Mouse (Mus musculus): ENCODE results near the gene Gramd1b.

Gramd1b gene

DNA sequence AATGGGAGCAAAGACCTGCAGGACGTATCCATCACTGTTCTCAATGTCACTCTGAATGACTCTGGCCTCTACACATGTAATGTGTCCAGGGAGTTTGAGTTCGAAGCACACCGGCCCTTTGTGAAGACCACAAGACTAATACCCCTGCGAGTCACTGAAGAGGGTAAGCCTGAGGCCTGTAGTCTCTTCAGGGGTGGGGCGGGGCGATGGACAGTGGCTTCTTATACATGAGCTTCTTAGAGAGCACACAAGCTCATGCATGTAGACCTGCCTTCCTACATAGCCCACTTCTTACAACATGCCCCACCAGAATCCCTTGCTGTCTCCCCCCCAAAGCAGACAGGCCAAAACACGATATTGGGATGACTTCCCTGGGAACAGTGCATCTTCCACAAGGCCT, 251.7 kb downstream of the Gramd1b start:
- no peak for DNase-seq (ENCODE audit: inconsistent age in 2 of 2, low spot score in 1 of 2)

DNA sequence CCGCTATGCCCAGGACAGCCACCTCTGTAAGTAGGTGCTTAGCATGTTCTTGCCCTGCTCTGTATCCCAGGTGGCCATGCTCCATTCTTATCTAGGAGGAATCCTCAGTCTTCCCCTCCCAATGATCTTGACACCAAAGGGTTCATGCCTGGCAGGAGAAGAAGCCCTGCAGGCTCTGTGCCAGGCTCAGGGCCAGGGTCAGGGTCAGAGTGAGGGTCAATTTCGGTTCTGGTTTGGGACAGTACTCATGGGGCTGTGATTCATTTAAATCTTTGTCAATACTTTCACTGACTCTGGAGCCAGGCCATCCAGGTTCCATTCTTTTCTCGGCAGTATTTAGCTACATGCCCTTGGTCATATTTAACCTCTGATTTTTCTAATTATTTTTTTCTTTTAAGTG, 253.5 kb downstream of the Gramd1b start:
- peak; percentile 35 to 85 for DNase-seq (ENCODE audit: inconsistent age in 2 of 2, low spot score in 1 of 2)

DNA sequence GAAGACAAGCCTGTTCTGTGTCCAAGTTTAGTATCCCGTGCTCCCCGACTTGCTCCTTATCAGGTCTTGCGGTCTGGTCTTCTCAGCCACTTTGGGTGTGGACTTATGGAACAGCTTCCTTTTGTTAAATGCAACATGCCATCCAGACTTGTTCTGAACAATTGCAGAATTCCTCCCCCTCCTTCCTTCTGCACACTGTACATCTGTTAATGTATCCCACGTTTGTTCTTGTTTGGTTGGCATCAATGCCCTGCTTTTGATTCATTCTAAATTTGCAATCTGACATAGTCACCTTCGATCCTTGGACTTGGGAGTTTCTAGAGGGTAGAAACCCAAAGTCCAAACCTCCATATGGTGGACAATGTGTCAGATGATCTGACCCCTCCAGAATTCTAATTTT, 255.3 kb downstream of the Gramd1b start:
- DNase-seq (ENCODE audit: inconsistent age in 2 of 2, low spot score in 1 of 2) = peak in 1 of 2 experiments; percentile 22

- peak in 1 of 2 experiments; percentile 15 for DNase-seq (ENCODE audit: inconsistent age in 2 of 2, low spot score in 1 of 2)
Observed at GRCm38 (mm10) chr9:40272822-40273221, 258.4 kb downstream of the Gramd1b start.

DNA sequence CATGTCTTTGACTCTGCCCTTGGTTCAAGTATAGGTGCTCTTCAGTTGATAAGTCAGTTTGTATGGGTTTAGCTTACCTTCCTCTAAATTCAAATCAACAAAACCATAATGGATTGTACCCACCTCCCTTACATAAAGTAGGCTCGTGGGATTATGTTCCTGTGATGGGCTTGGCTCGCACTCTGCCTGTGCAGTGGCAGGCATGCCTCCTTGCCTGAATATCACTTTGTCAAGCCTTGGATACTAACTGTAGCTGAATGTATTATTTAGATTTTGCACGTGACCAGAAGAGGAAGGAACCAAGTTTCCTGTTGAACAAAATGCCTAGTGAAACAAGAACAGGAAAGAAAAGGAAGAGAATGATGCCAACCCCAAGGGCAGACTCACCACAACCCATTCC, 260.1 kb downstream of the Gramd1b start:
- DNase-seq (ENCODE audit: inconsistent age in 2 of 2, low spot score in 1 of 2) = no peak

DNA sequence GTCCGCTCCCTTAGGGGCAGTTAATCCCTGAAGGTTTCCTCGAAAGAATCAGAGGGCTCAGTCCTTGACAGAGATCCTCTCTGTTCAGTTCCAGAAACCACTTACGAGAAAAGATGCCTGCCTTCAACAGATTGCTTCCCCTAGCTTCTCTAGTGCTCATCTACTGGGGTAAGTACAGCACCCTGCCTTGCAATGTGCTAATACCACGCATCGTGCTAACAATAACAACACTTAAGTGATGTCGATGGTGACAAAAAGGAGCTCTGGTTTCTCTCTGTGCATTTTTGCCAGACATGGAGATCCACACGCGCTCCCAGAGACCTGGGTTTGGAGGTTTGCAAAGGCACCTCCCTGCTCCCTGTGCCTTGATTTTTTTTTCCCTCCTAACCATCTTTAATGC, 261.3 kb downstream of the Gramd1b start:
- no peak for DNase-seq (ENCODE audit: inconsistent age in 2 of 2, low spot score in 1 of 2)

DNA sequence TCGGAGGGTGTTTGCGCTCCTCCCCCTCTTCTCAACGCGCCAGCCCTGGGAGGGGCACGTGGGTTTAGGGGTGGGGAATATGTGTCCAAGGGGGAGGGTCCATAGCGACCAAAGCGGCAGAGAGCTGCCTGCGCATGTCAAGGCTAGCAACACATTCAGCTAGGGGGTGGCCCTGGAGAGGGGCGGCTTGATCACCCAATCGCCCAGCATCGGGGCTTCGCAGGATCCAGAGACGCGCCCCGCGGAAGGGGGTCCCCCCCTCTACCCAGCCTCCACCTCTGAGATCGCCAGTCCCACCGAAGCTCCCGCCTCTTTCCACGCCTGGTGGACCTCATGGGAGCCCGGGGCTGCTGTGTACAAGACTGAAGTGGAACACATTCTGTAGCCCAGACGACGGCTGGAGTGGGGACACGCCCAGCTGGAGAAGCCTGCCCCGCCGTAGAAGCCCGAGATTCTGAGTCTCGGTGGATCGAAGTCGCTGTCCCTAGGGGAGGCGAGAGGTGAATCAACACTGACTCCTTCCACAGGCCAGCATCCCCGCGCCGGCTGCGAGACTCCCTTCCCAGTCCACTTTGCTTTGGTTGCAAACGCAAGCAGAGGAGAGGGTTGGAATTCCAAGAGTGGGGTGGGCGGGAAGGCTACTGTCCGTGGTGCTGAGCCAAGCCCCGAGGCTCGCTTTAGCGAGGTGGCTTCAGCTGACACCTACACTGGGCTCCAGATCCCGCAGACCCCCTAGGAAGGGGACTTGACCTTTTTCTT, 261.9 kb downstream of the Gramd1b start, which contains the start of gene Scn3b:
Gene Scn3b (plus strand): TSS at position 115 of the 759 bp plus-strand sequence.
- DNase-seq (ENCODE audit: inconsistent age in 2 of 2, low spot score in 1 of 2) = peak; percentile 54 to 79

- no peak for DNase-seq (ENCODE audit: inconsistent age in 2 of 2, low spot score in 1 of 2)
Observed at GRCm38 (mm10) chr9:40268748-40269102, 262.5 kb downstream of the Gramd1b start.

DNA sequence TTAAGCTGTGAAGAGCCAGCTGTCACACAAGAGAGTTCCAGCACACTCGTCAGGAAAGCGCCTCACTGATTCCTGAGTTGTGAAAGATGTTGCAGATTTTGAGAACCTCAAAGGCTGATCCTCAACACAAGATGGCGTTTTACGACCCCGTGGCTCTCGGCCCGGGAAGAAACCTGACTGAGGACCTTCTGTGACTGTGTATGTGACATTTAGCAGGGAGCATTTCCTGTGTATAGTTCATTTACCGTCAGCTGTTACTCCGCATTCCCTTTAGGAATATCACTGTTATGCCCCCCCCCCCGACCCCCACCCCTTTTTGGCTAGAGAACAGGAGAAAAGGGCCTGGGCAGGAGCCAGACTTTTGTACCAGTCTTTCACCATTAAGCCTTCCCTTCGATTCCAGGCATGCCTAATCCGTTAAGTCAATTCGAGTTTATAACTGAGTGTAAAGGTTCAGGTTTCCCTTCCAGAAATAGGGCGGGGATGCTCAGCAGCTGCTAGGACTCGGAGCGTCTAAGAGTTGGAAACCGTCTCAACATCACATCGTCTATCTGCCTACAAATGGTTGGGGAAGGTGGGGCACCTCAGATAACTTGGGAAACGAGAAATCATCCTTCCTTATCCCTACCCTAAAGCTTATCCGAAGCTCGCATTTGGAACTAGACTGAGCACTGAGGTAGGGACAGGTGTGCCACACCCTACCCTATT, 263.0 kb downstream of the Gramd1b start:
- DNase-seq (ENCODE audit: inconsistent age in 2 of 2, low spot score in 1 of 2) = no peak

- no peak for DNase-seq (ENCODE audit: inconsistent age in 2 of 2, low spot score in 1 of 2)
Observed at GRCm38 (mm10) chr9:40263874-40264273, 267.3 kb downstream of the Gramd1b start.

- DNase-seq (ENCODE audit: inconsistent age in 2 of 2, low spot score in 1 of 2) = no peak
Observed at GRCm38 (mm10) chr9:40252459-40252858, 278.7 kb downstream of the Gramd1b start.

DNA sequence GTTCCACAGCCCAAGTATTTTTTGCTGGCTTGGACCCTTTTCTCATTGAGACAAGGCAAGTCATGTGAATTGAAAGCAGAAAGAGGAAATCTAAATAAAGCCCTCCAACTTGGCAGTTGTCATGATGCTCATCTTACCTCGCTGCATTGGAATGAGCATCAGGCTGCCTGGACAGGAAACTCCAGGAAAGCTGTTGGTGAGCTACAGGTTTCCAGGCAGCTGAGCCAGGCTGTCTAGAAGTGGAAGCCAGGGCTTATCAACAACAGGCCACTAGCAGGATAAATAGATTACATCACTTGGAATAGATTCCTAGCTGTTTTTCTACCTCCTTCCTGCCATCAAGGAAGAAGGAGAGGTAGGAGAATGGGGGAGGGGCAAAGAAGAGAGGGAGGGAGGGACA, 282.1 kb downstream of the Gramd1b start:
- DNase-seq (ENCODE audit: inconsistent age in 2 of 2, low spot score in 1 of 2) = no peak

GRCm38 (mm10) chr9:40246702-40247101, 284.5 kb downstream of the Gramd1b start:
- no peak for DNase-seq (ENCODE audit: inconsistent age in 2 of 2, low spot score in 1 of 2)

DNA sequence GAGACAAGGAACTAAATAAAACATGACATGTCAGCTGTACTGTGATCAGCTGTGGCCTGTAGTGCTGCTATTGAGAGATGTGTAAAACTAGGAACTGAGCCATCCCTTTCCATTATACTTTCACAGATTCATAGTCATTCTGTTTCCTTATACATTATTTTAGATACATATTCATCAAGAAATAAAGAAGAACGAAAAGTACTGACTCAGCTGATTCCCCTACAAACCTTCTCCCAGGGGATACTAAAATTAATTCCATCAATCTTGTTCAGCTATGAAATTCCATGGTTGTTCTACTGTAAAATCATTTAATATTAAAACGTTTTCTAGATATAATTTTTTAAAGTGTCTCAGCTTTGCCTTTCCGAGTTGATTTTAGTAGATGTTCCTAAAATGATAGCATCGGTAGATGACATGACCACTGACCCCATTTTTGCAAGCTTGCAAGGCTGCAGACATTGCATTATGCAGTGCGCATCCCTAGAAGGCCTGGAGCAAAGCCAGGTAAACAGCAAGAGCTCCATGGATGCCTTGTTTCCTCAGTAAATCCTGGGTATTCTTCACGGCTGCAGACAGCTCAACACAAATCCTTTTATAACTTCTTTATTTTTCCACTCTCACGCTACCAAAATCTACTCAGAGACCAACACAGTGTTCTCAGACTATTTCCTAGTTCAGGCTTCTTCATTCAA, 285.1 kb downstream of the Gramd1b start:
- DNase-seq (ENCODE audit: inconsistent age in 2 of 2, low spot score in 1 of 2) = no peak

GRCm38 (mm10) chr9:40245466-40245865, 285.7 kb downstream of the Gramd1b start:
- DNase-seq (ENCODE audit: inconsistent age in 2 of 2, low spot score in 1 of 2) = no peak

Measured in adrenal gland, adult (tissue).